Mouse (Mus musculus) retina, postnatal 1 day (tissue): ENCODE data around the gene Ric1.
"Not testable (repeated sequence)": the region's sequence is repeated elsewhere in the genome, so short reads cannot be mapped to it uniquely, and the experiment has no call there.

ENCODE experiments used
- DNase-seq: peaks from one replicate; pipeline ENCODE4 v3.0.0-alpha.2; 2012

Ric1 gene

GRCm38 (mm10) chr19:29498842-29499456 lies 23.1 kb upstream of the Ric1 start:
- DNase-seq = no peak

GRCm38 (mm10) chr19:29500333-29500732 lies 21.7 kb upstream of the Ric1 start:
- no peak for DNase-seq

DNA sequence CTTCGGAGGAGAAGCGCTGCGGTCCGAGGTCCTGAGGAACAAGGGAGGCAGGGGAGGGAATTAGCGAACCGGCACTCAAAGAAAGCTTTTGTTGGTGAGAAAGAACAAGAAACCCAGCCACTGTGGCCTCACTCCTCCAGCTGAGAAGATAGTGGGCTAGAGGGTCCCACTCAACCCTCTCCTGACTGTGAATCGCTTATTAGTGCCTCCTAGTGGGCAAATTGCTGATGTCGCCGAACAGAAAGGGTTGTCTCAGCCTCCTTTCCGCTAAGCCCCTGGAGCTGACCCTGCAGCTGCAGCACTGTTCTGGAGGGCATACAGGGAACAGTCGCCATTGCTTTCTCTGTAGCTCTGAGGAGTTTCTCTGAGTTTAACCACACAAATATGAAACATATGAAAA lies 21.0 kb upstream of the Ric1 start:
- DNase-seq = peak; percentile 74

DNA sequence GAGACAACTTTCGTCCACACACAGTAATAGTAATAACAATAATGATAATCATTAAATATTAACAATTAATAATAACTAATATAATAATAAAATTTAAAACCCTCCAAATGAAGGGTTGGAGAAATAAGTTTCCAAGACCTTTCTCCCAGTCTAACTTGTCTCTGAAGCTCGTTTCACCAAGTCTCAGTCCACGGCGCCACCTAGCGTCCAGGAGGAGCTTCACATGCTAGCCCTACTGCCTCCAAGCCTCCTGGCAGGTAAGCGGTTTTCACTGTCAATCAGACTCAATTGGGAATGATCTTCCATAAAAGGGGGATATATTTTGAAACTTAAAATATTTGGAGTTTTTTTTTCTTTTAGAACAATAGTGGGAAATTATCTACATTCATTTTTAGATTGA lies 20.6 kb upstream of the Ric1 start:
- peak; percentile 80 for DNase-seq

DNA sequence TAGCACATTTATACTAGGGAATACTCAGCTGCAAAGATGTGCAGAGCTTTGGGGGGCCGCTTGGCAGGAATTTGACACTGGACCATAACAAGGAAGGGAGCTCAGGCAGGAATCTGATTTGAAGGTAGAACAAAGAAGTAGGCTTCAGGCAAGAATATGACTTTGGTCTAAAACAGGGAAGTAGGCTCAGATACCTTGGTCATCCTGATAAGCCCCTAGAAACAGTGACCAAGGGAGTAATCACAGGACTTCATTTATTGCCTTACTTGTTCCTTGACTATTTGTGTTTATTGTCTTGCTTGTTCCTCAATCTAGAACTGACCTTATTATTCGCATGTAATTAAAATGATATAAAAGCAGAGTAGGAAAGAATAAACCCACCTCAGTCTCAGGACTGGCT lies 18.0 kb upstream of the Ric1 start:
- no peak for DNase-seq

- DNase-seq = no peak
These were observed 16.5 kb upstream of the Ric1 start for GRCm38 (mm10) chr19:29505617-29506016.

DNA sequence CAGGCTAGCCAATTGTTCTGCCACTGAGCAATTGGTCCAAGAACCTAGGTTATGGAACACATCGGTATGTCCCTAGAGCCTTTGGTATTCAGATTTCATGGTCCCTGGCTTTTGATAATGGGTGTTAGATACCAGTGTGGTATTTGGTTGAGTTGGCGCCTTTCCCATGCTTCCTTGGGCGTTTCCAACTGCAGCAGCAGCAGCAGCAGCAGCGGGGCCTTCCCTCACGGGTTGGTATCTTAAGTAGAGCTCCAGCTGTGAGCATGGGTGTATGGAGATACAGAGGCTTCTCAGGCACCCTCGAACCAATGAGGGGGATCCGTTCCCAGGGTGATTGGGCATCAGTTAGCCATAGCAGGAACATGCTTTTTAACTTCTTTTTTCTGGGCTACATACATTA lies 13.9 kb upstream of the Ric1 start:
- no peak for DNase-seq

- DNase-seq = no peak
These were observed 12.2 kb upstream of the Ric1 start for GRCm38 (mm10) chr19:29509857-29510256.

DNA sequence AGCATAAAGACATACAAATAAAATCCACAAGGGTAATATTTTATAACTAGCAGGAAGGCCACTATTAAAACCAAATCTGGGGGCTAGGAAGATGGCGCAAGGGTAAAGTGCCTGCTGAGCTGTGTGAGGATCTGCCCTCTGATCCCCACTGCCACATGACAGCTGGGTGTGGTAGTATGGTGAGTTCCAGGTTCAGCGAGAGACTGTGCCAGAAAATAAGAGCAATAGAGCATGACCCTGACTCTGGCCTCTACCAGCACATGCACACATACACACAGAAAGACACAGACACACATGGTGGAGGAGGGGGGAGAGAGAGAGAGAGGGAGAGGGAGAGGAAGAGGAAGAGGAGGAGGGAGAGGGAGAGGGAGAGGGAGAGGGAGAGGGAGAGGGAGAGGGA lies 10.3 kb upstream of the Ric1 start:
- DNase-seq = no peak

DNA sequence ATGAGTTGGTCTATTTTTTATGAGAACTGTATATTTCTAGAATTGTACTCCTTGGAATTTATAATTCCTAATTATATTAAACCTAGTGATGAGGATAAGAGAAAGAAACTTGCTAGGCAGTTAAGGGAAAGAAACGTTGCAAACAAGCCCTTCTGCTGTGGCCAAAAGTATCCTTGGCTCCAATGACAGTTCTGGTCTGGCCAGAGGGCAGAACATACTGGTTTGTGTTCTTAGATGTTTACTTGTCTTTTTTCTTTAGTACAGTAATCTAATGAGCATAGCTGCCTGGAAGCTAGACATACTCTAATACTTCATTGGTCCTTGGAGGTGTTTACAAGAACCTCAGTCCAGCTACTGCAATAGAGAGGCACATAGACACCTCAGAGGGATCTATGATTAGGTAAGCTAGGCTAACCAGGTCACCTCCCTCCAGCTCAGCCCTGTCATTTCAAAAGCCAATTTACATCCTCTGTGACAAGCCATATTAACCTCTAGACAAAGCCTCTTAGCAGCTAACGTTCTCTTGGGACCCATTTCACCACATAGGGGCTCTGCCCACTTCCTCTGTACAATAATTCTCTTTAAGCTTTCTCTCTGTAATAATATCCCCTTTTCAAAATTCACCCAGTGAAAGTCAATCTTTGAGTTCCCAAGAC lies 8.8 kb upstream of the Ric1 start:
- DNase-seq = peak; percentile 61

DNA sequence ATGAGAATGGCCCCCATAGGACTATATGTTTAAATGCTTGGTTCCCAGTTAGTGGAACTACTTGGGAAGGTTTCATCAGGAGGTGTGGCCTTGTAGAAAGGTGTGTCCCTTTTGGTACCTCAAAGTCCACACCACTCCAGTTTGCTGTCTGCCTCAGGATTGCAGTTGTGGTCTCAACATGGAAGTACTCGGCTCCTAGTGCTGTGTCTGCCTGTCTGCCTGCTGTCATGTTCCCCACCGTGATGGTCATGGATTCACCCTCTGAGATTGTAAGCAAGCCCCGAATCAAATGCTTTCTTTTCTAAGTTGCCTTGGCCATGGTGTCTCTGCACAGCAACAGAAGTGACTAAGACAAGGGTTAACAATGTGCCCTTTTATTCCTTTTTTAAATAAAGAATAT lies 8.0 kb upstream of the Ric1 start:
- DNase-seq = no peak

- DNase-seq = no peak
These were observed 6.7 kb upstream of the Ric1 start for GRCm38 (mm10) chr19:29515386-29515785.

GRCm38 (mm10) chr19:29515991-29516390 lies 6.1 kb upstream of the Ric1 start:
- DNase-seq = no peak

GRCm38 (mm10) chr19:29518409-29518808 lies 3.7 kb upstream of the Ric1 start:
- DNase-seq = no peak

DNA sequence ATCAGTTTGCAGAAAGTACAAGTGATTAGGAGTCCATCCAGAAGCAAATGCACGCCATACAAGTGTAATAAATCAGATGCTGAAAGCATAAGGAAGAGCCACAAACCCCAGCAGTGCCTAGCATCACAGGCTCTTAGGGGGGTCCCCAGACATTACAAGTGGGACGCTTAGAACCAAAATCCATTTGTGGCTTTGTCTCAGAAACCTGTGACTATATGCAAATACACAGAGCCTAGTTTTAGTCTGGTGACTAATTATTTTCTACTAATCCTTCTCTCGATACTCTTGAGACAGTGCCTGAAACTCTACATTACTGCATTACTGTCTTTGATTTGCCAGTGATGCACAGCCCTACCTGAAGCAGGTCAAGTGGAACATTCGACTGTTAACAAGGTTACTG lies 3.2 kb upstream of the Ric1 start:
- DNase-seq = no peak

DNA sequence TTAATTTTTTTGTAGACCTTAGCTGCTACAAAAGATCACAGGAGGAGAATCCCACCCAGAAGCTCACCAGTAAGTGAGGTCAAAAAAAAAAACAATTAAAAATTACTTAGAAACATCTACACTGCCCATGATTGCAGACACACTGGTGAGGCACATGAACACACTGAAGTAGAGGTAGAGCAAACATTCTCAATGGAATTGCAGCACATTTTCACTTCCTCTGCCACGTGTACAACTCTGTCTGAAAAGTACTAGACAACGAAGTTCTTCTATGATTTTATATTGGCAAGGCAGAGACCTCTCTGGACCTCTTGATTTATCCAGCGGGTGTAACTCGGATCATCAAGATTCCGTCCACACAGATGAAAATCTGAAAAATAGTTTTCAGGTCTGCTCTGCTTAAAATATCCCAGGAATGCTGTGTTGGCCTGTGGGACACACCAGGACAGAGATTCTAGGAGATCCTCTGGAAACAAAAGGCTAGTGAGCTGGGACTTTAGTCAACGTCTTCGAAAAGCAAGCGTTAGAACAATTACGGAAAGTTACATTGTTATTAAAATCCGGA lies 1.0 kb upstream of the Ric1 start:
- no peak for DNase-seq

- DNase-seq = peak; percentile 69
These were observed 555 bp downstream of the Ric1 start for GRCm38 (mm10) chr19:29522445-29523229.

- DNase-seq = no peak
These were observed 1.1 kb downstream of the Ric1 start for GRCm38 (mm10) chr19:29523230-29523582.

DNA sequence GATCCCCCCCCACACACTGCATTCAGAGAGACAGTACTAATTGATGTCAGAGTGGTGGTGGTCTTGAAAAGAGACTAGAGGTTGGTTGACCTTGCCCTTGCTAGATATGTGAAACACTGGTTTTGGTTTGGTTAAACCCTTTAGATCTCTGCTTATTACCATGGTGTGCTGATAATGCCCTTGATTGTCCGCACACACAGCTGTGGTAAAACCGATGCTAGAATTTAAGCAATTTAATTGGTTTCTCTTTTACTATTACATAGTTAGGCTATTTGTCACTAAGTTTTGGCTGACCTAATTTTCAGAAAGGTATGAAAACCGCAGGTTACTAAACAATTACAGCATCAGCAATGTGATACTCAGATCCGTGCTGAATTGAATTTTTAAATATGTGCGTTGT lies 1.6 kb downstream of the Ric1 start:
- DNase-seq = no peak

DNA sequence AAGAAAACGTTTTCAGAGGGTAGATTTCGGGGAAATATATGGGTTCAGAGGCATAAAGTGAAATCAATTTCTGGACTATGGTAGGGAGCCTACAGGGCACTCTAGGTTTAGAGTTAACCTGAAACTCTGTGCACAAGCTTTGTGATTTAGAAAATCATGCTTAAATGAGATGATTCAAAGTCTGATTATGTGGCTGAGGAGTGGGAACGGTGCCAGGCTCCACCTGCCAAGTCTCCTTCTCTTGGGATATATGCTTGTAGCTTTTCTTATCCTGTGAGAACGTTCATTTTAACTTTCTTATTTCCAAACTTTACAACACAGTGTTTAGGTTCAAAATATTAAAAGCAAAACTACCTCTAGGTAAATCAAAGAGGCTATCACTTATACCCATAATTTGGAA lies 2.5 kb downstream of the Ric1 start:
- DNase-seq = no peak

DNA sequence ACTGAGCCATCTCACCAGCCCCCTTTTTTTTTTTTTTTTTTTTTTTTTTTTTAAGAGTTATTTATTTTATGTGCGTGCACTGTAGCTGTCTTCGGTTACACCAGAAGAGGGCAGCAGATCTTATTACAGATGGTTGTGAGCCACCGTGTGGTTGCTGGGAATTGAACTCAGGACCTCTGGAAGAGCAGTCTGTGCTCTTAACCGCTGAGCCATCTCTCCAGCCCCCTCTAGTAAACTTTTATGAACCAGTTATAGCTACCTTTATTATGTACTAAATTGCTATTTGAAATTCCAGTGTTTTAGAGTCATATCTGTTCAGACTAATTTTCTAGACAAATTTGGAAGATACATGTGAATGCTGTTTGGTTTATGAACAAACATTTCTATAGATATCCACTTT lies 3.5 kb downstream of the Ric1 start:
- DNase-seq = not testable (repeated sequence)

DNA sequence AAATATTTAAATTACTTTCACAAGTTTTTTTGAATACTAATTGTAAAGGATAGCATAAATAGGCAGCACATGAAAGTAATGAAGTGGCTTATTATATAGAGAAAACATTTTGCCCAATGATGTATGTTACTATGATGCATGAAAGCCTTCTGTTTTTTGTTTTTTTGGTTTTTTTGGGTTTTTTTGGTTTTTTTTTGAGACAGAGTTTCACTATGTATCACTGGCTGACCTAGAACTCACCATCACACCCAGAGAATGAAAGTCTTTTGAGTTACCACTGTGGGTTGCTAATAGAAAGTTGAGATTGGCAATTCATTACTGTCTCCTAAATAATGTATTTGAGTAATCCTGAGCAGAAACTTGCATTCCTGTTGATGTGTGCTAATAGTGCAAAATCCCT lies 4.8 kb downstream of the Ric1 start:
- DNase-seq = no peak

DNA sequence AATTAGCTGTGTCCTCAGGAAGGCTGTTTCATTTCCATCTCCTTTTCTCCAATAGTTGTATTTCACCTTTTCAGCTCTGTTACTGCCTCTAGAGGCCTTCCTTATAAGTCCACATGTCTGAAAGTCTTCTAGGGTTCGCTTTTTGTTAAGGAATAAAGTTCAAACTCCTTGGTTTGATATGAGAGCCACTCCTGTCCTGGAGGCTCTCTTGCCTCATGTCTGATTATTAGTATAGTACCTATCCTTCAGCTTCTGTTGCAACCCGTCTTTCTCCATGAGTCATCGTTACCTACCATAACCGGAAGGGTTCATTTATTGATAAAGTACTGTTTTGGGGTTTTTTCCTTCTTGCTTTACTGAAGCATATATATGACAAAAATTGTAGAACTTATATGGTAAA lies 5.2 kb downstream of the Ric1 start:
- no peak for DNase-seq

- no peak for DNase-seq
These were observed 6.5 kb downstream of the Ric1 start for GRCm38 (mm10) chr19:29528568-29528967.
